Mouse (Mus musculus) small intestine, adult 2 months (tissue): Measurements from ENCODE around the gene Fam169b. TPM values are rescaled to one million over a fixed set of nuclear protein-coding genes. Genes with fewer than 3 reads are reported as not detected.
A peak's percentile ranks its signal among the peaks of the same experiment; 100 is the strongest.
"Not testable (repeated sequence)": the region's sequence is repeated elsewhere in the genome, so short reads cannot be mapped to it uniquely, and the experiment has no call there.

Experiments used
- H3K27ac ChIP-seq: fragments of 200-500 bp; 2 replicates; pipeline ENCODE4 v1.5.1; 2012; ENCODE audit warnings: low read depth, low read length, control low read depth, inconsistent platforms; ENCODE audit not compliant: insufficient read depth
- H3K27me3 ChIP-seq: fragments of 200-500 bp; 2 replicates; pipeline ENCODE4 v1.6.1; 2012; ENCODE audit warnings: mild to moderate bottlenecking, moderate library complexity, low read length, inconsistent platforms; ENCODE audit not compliant: control insufficient read depth, insufficient read depth
- H3K36me3 ChIP-seq: fragments of 200-500 bp; 2 replicates; pipeline ENCODE4 v1.6.1; 2012; ENCODE audit warnings: mild to moderate bottlenecking, low read length, control low read depth, inconsistent platforms; ENCODE audit not compliant: control insufficient read depth, insufficient read depth
- H3K4me1 ChIP-seq: fragments of 200-500 bp; 2 replicates; pipeline ENCODE4 v1.6.1; 2012; ENCODE audit warnings: low read length, inconsistent platforms, mixed read lengths; ENCODE audit not compliant: control insufficient read depth, insufficient read depth, insufficient read length
- H3K4me3 ChIP-seq: fragments of 200-500 bp; 2 replicates; pipeline ENCODE4 v1.5.1; 2012; ENCODE audit warnings: low read depth, mild to moderate bottlenecking, control low read depth, inconsistent platforms, low read length, moderate library complexity
- CTCF ChIP-seq: fragments of 200-500 bp; IDR thresholded peaks from 2 replicates; pipeline ENCODE4 v1.5.1; 2012; ENCODE audit warnings: low read depth, mild to moderate bottlenecking, control low read depth, inconsistent platforms, low read length, moderate library complexity, mixed read lengths; ENCODE audit not compliant: insufficient replicate concordance, insufficient read length; ENCODE audit errors: extremely low read depth
- POLR2A ChIP-seq: fragments of 200-500 bp; IDR thresholded peaks from 2 replicates; pipeline ENCODE4 v1.6.1; 2012; ENCODE audit warnings: low read depth, mild to moderate bottlenecking, control low read depth, inconsistent platforms, low read length, moderate library complexity
- WGBS: fragments of 180-500 bp; shearing (Covaris S2); methylation state at CpG from one replicate; pipeline ENCODE4 v1.1.7; 2018; 5-methylcytosine and 5-hydroxymethylcytosine counted together
- polyA plus RNA-seq: library from polyadenylated mRNA; depleted of rRNA; stranded (reverse); fragments of >200 nt; gene quantifications from 2 replicates; pipeline ENCODE4 v1.2.3, GENCODE M21; 2012

The Fam169b gene
- polyA plus RNA-seq, 1 experiment: 3.8 TPM

- Histone ChIP-seq H3K36me3 (no peaks in the 10 kb centered on the region), H3K4me1 (peaks cover 4% of the 10 kb centered on the region; the same call in 1 of the 2 replicates), H3K27me3 (no peaks in the 10 kb centered on the region), H3K4me3 (no peak overlapping the region), H3K27ac (no peak overlapping the region)
- WGBS: 68% methylated on average over 6 of the region's 6 CpGs
- no peak for TF ChIP-seq POLR2A
- TF ChIP-seq CTCF: no peak
Measured at GRCm38 (mm10) chr7:68278908-68279307, 5.3 kb downstream of the Fam169b start.

GRCm38 (mm10) chr7:68279481-68279880 is 5.8 kb downstream of the Fam169b start:
- H3K27ac ChIP-seq: no peak overlapping the region
- 83% methylated on average over 7 of the region's 7 CpGs for WGBS
- H3K36me3 ChIP-seq: no peaks in the 10 kb centered on the region
- H3K27me3 ChIP-seq: no peaks in the 10 kb centered on the region
- no peak for TF ChIP-seq CTCF
- TF ChIP-seq POLR2A: no peak
- peaks cover 4% of the 10 kb centered on the region; the same call in 1 of the 2 replicates for H3K4me1 ChIP-seq
- H3K4me3 ChIP-seq: no peak overlapping the region

- no peak overlapping the region for H3K4me3 ChIP-seq
- H3K4me1 ChIP-seq: peaks cover 4% of the 10 kb centered on the region; the same call in 1 of the 2 replicates
- WGBS: 89% methylated on average over 19 of the region's 19 CpGs
- TF ChIP-seq CTCF (no peak), POLR2A (no peak)
- no peak overlapping the region for H3K27ac ChIP-seq
- H3K36me3 ChIP-seq: no peaks in the 10 kb centered on the region
- H3K27me3 ChIP-seq: no peaks in the 10 kb centered on the region
Measured at GRCm38 (mm10) chr7:68280352-68280869, 6.8 kb downstream of the Fam169b start.

- Histone ChIP-seq H3K27me3 (no peaks in the 10 kb centered on the region), H3K4me1 (peaks cover 2% of the 10 kb centered on the region; the same call in 1 of the 2 replicates), H3K27ac (no peak overlapping the region), H3K36me3 (no peaks in the 10 kb centered on the region), H3K4me3 (no peak overlapping the region)
- TF ChIP-seq CTCF: no peak
- TF ChIP-seq POLR2A: no peak
- WGBS: 59% methylated on average over 5 of the region's 5 CpGs
Measured at GRCm38 (mm10) chr7:68281341-68281740, 7.7 kb downstream of the Fam169b start.

GRCm38 (mm10) chr7:68282304-68283132 is 8.9 kb downstream of the Fam169b start:
- Histone ChIP-seq H3K4me1 (no peaks in the 10 kb centered on the region), H3K27me3 (no peaks in the 10 kb centered on the region), H3K36me3 (no peaks in the 10 kb centered on the region), H3K4me3 (no peak overlapping the region; the same call in 1 of the 2 replicates), H3K27ac (peak overlapping the region; percentile 49)
- 71% methylated on average over 22 of the region's 22 CpGs for WGBS
- TF ChIP-seq POLR2A (no peak), CTCF (no peak)

GRCm38 (mm10) chr7:68283133-68283520 is 9.5 kb downstream of the Fam169b start:
- H3K4me1 ChIP-seq, H3K27ac ChIP-seq, H3K36me3 ChIP-seq, H3K4me3 ChIP-seq, H3K27me3 ChIP-seq: not testable (repeated sequence)
- WGBS: 65% methylated on average over 4 of the region's 4 CpGs

GRCm38 (mm10) chr7:68283776-68284175 is 10.1 kb downstream of the Fam169b start:
- Histone ChIP-seq H3K27ac (no peak overlapping the region), H3K4me1 (no peaks in the 10 kb centered on the region), H3K36me3 (no peaks in the 10 kb centered on the region), H3K4me3 (no peak overlapping the region), H3K27me3 (no peaks in the 10 kb centered on the region)
- TF ChIP-seq POLR2A: no peak
- WGBS: 83% methylated on average over 7 of the region's 7 CpGs
